Mouse (Mus musculus): ENCODE measurements around the gene Olfr330. TPM values are rescaled to one million over a fixed set of nuclear protein-coding genes. Genes with fewer than 3 reads are reported as not detected.
"Not testable (repeated sequence)": the region's sequence is repeated elsewhere in the genome, so short reads cannot be mapped to it uniquely, and the experiment has no call there.

Gene Olfr330
- not detected for total RNA-seq (2021)
- long read RNA-seq, experiment 1: 0 reads
- long read RNA-seq, experiment 2: 0 reads

DNA sequence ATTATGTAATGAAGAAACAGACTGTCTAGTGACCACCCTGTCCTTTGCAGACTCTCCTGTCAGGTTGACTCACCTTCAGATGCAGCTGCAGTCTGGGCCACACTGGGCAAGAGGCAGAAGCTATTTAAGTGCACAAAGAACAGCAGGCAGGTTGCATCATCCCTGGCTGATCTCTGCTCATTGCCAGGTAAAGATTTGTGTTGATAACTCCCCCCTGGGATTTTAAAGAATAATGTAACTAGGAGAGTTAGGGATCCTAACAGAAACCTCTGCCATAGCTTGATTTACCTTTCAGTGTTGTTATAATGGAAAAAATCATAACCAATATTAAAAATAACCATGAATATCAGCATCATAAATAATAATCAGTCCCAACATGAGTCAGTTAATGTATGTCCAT is at the start of gene Olfr330:
Gene Olfr330, minus strand, starts transcription at position 101 of the 400 bp plus-strand sequence.
- DNase-seq (ENCODE audit: low spot score): not testable (repeated sequence)

DNA sequence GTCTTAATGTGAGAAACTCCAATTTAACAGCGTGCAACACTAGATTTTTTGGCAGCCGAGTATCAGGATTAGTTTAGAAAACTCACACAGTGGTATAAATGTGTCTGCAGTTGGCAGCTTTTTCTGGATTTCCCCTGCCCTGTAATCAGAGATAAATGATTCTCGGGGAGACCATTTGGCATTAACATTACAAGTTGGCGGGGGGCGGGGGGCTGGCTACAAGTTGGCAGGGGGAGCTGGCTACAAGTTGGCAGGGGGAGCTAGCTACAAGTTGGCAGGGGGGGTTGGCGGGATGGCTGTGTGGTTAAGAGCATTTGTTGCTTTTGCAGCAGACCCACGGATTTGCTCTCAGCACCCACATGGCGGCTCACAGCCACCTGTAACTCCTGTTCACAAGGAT is 44.0 kb upstream of the Olfr330 start:
- DNase-seq (ENCODE audit: low spot score): no peak

GRCm38 (mm10) chr11:58577430-58577829 is 42.8 kb upstream of the Olfr330 start, which contains the start of gene Olfr325:
Gene Olfr325, plus strand, starts transcription at chr11:58577730.
- DNase-seq (ENCODE audit: low spot score): no peak

GRCm38 (mm10) chr11:58570405-58570804 is 35.8 kb upstream of the Olfr330 start, which contains the start of gene Olfr224:
Gene Olfr224, minus strand, starts transcription at chr11:58570553.
- peak; percentile 12 for DNase-seq (ENCODE audit: low spot score)

DNA sequence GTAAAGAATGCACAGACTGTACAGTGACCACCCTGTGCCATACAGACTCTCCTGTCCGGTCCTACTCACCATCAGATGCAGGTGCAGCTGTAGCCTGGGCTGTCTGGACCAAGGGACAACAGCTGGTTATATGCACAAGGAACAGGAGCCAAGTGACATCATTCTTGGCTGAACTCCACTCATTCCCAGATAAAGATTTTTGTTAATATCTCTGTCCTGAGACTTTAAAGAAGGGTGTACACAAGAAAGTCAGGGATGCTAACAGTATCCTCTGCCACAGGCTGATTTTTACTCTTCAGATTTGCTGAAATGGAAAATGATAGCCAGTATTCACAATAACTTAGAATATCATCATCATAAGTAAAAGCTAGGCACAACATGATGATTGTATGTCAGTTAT is 20.9 kb upstream of the Olfr330 start, which contains the start of gene Olfr328:
Gene Olfr328, minus strand, starts transcription at position 101 of the 400 bp plus-strand sequence.
- no peak for DNase-seq (ENCODE audit: low spot score)

GRCm38 (mm10) chr11:58546322-58546721 is 11.7 kb upstream of the Olfr330 start, which contains the start of gene Olfr329-ps:
Gene Olfr329-ps, minus strand, starts transcription at chr11:58546422.
- DNase-seq (ENCODE audit: low spot score): peak; percentile 10

DNA sequence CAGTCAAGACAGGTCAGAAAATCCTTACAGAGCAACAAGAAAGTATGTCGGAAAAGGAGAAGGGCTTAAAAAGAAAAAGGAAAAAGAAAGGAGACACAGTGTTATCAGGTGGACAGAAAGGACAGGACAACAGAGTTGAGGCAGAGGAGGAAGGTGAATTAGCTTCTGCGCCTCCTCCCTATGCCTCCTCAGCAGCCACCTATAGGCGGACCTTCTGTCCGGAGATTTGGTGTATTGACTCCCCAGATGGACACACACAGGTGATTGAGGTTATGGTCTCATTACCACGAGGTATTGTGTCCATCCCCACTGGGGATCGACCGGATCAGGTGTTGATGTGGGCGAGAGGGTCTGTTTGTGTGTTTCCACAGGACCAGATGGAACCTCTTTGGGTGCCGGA is 14.9 kb downstream of the Olfr330 start:
- DNase-seq (ENCODE audit: low spot score): peak; percentile 25

DNA sequence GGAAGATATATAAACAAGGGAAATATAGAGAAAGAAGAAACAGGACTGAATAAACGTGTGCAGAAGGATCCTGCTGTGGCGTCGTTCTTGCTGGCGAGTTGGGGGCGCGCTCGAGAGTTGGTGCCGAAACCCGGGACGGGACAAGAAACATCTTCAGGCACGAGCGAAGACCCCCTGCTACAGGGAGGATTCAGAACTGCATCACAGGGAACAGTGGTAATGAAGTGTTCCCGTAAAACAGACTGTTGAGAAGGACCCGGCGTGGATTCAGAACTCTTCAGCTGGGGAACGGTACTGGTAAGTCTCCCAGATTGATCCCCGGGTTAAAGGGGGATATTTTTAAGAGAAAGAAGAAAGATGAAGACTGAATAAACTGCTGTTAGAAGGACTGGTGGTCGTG is 15.7 kb downstream of the Olfr330 start:
- peak; percentile 66 for DNase-seq (ENCODE audit: low spot score)

GRCm38 (mm10) chr11:58509058-58509457 is 25.6 kb downstream of the Olfr330 start:
- not testable (repeated sequence) for DNase-seq (ENCODE audit: low spot score)

GRCm38 (mm10) chr11:58502472-58502871 is 32.2 kb downstream of the Olfr330 start, which contains the start of gene Olfr331:
Gene Olfr331, minus strand, starts transcription at chr11:58502572.
- DNase-seq (ENCODE audit: low spot score): not testable (repeated sequence)

DNA sequence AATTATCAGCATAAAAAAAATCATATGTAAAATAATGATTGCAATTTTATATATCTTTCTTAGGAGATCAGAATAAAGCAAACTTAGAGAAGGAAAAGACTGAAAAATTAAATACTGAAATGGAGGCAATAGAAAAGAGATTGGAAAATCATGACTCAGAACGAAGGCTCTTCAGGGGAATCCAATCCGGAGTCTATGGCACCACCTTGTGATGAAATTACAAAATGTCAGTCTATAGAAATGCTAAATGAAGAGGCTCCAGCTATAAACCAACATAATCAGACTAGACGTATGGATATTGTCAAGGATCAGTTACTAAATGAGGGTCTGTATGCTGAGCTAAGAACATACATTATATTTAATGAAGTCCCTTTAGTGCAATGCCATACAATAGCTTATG is 35.3 kb downstream of the Olfr330 start:
- DNase-seq (ENCODE audit: low spot score): no peak

- DNase-seq (ENCODE audit: low spot score): no peak
Observed at GRCm38 (mm10) chr11:58498761-58499160, 35.9 kb downstream of the Olfr330 start.

DNA sequence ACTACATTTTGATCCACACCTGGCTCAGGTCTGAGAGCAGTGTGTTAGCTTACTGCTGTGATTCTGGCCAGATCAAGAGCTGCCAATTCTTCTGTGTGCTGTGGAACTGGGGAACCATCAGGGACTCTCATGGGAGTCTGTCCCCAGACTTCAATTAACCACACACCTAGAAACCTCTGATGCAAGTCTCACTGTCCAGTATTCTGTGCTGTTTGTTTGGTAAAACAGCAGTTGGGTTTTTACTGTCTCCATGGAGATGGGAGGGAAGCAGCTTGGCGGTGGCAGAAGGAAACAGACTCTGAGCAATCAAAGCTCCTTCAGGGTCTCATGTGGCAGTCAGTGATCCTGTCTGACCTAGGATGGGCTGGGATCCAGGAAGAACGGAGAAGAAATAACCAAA is 42.2 kb downstream of the Olfr330 start, which contains the start of gene Olfr332:
Gene Olfr332, minus strand, starts transcription at position 101 of the 400 bp plus-strand sequence.
- no peak for DNase-seq (ENCODE audit: low spot score)

Other genes with a start within 250 kb of the Olfr330 start
- 1 to 10 TPM; 3.9 to 4.1 TPM for gene Zfp692, start 227.8 kb downstream of the Olfr330 start, total RNA-seq (2021)
- gene Zfp672, start 204.5 kb downstream of the Olfr330 start, total RNA-seq (2021): 10 to 100 TPM; 33.2 to 45.7 TPM
- gene Sh3bp5l, start 204.1 kb downstream of the Olfr330 start, total RNA-seq (2021): 10 to 100 TPM; 22.4 to 23.3 TPM
- gene Lypd8, start 155.8 kb downstream of the Olfr330 start, total RNA-seq (2021): not detected
- gene 1810065E05Rik, start 113.7 kb downstream of the Olfr330 start, total RNA-seq (2021): not detected
- gene Gm12253, start 102.3 kb downstream of the Olfr330 start, total RNA-seq (2021): not detected
- not detected for gene Lypd9, start 81.9 kb downstream of the Olfr330 start, total RNA-seq (2021)
- not detected for gene Olfr30, start 72.6 kb downstream of the Olfr330 start, total RNA-seq (2021)
- not detected for gene Olfr332, start 42.3 kb downstream of the Olfr330 start, total RNA-seq (2021)
- not detected for gene Olfr331, start 32.3 kb downstream of the Olfr330 start, total RNA-seq (2021)
- gene Olfr329-ps, start 11.6 kb upstream of the Olfr330 start, total RNA-seq (2021): not detected
- not detected for gene Olfr328, start 20.8 kb upstream of the Olfr330 start, total RNA-seq (2021)
- gene Olfr224, start 35.7 kb upstream of the Olfr330 start, total RNA-seq (2021): not detected
- gene Olfr325, start 42.9 kb upstream of the Olfr330 start, total RNA-seq (2021): not detected
- gene Olfr324, start 60.3 kb upstream of the Olfr330 start, total RNA-seq (2021): not detected
- not detected for gene 2210407C18Rik, start 81.2 kb upstream of the Olfr330 start, total RNA-seq (2021)
- gene Olfr323, start 95.7 kb upstream of the Olfr330 start, total RNA-seq (2021): not detected
- not detected for gene Trim58, start 105.6 kb upstream of the Olfr330 start, total RNA-seq (2021)
- gene Olfr322, start 123.9 kb upstream of the Olfr330 start, total RNA-seq (2021): not detected
- gene Olfr320, start 146.3 kb upstream of the Olfr330 start, total RNA-seq (2021): not detected
- gene Olfr319, start 164.3 kb upstream of the Olfr330 start, total RNA-seq (2021): not detected
- gene Olfr318, start 189.2 kb upstream of the Olfr330 start, total RNA-seq (2021): not detected
- not detected for gene Olfr317, start 204.4 kb upstream of the Olfr330 start, total RNA-seq (2021)
- gene Olfr316, start 217.9 kb upstream of the Olfr330 start, total RNA-seq (2021): not detected
- not detected for gene Olfr315, start 238.4 kb upstream of the Olfr330 start, total RNA-seq (2021)
- gene Olfr314, start 248.1 kb upstream of the Olfr330 start, total RNA-seq (2021): not detected